Mouse (Mus musculus) midbrain, embryonic 14.5 days (tissue): Measurements from ENCODE around the gene D6Ertd527e. TPM values are rescaled to one million over a fixed set of nuclear protein-coding genes. Genes with fewer than 3 reads are reported as not detected.

Experiments
- polyA plus RNA-seq: library from polyadenylated mRNA; unstranded; fragments of >200 nt; fragmentation: Nextera tagmentation; extraction: Ambion mirVana; gene quantifications from 2 replicates; pipeline ENCODE4 v1.2.1, GENCODE M21; 2014

D6Ertd527e gene
- polyA plus RNA-seq, 1 experiment from 2014 or later: not detected

Other genes starting within 250 kb of the D6Ertd527e start
- 130 and 158 TPM in 2 replicates for gene Nfu1, start 95.5 kb upstream of the D6Ertd527e start, polyA plus RNA-seq
- gene Gfpt1, start 61.9 kb upstream of the D6Ertd527e start, polyA plus RNA-seq: 27.3 and 27.8 TPM in 2 replicates
- gene Antxr1, start 231.1 kb downstream of the D6Ertd527e start, polyA plus RNA-seq: 2.7 and 3.6 TPM in 2 replicates
- gene Gkn1, start 246.2 kb downstream of the D6Ertd527e start, polyA plus RNA-seq: not detected in 2 replicates